Mouse (Mus musculus) ES-Bruce4 (cell line): ENCODE measurements around the gene Snx29.

Experiments
- CTCF ChIP-seq: IDR thresholded peaks from one replicate; pipeline ENCODE4 v1.8.1; 2011; ENCODE audit warnings: low read depth, low read length
- EP300 ChIP-seq: IDR thresholded peaks from 2 replicates; pipeline ENCODE4 v1.6.1; 2011; ENCODE audit warnings: low read depth, low read length; ENCODE audit not compliant: insufficient read depth
- POLR2A ChIP-seq: IDR thresholded peaks from one replicate; pipeline ENCODE4 v1.8.1; 2011; ENCODE audit warnings: low read length; ENCODE audit not compliant: insufficient read depth

DNA sequence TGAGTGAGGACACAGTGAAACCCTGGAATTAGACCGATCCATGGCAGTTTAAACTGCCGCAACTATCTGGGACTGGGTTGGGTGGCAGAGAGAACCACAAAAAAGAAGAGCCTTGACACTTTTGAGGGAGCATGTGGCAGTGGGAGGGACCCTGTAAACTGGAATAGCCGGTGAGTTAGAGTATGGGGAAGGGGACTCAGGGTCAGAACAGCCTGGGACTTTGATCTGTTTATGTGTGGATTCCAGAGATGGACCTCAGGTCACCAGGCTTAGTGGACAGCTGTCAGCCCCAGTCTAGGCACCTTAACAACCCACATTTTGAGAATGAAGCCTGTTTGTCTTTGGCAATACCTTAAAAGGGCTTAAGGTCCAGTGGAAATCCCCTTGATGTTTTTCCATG, 215.5 kb downstream of the Snx29 start:
- TF ChIP-seq CTCF (no peak), POLR2A (no peak), EP300 (no peak)
